Mouse (Mus musculus) limb, embryonic 11.5 days (tissue): ENCODE measurements at regions not wholly inside any gene's neighbourhood (a gene's known extent, or its start where the extent isn't known, plus 50 kb on each side); places are given as distances from the start of the nearest gene placed in this dataset.

Experiments used
- ATAC-seq: fragments of 200-750 bp; cut with Nextera tagmentation; 2 replicates; pipeline ENCODE4 v1.8.0; 2017; ENCODE audit warnings: low read depth; ENCODE audit not compliant: insufficient number of reproducible peaks, low FRiP score, low TSS enrichment
- DNase-seq: peaks from one replicate; pipeline ENCODE4 v3.0.0-alpha.2; 2015; ENCODE audit warnings: low spot score
- H3K27ac ChIP-seq: fragments of 300-500 bp; sonication (generic); replicated peaks from 2 replicates; pipeline ENCODE4 v1.5.1; 2014; ENCODE audit warnings: low read depth, mild to moderate bottlenecking, low read length
- H3K27me3 ChIP-seq: fragments of 300-500 bp; sonication (generic); 2 replicates; pipeline ENCODE4 v1.6.1; 2014; ENCODE audit warnings: mild to moderate bottlenecking, low read length, mixed read lengths; ENCODE audit not compliant: control insufficient read depth, insufficient read depth
- H3K36me3 ChIP-seq: fragments of 300-500 bp; sonication (generic); 2 replicates; pipeline ENCODE4 v1.6.1; 2014; ENCODE audit warnings: mild to moderate bottlenecking, low read length, moderate library complexity, mixed read lengths; ENCODE audit not compliant: control insufficient read depth, insufficient read depth
- H3K4me1 ChIP-seq: fragments of 300-500 bp; sonication (generic); 2 replicates; pipeline ENCODE4 v1.6.1; 2014; ENCODE audit warnings: low read length, mixed read lengths; ENCODE audit not compliant: control insufficient read depth, insufficient read depth
- H3K4me2 ChIP-seq: fragments of 300-500 bp; sonication (generic); 2 replicates; pipeline ENCODE4 v1.6.1; 2014; ENCODE audit warnings: low read depth, mild to moderate bottlenecking, moderate library complexity; ENCODE audit not compliant: severe bottlenecking
- H3K4me3 ChIP-seq: fragments of 300-500 bp; sonication (generic); 2 replicates; pipeline ENCODE4 v1.5.1; 2014; ENCODE audit warnings: low read depth, low read length
- H3K9ac ChIP-seq: fragments of 300-500 bp; sonication (generic); 2 replicates; pipeline ENCODE4 v1.6.1; 2014; ENCODE audit warnings: mild to moderate bottlenecking, low read length
- H3K9me3 ChIP-seq: fragments of 300-500 bp; sonication (generic); 2 replicates; pipeline ENCODE4 v1.6.1; 2016; ENCODE audit warnings: low read length; ENCODE audit not compliant: control insufficient read depth
- WGBS: fragments of 180-500 bp; shearing (Covaris S2); extraction: QIAGEN DNeasy Blood & Tissue Kit; methylation state at CpG from one replicate; pipeline ENCODE4 v1.1.7; 2014; 5-methylcytosine and 5-hydroxymethylcytosine counted together

DNA sequence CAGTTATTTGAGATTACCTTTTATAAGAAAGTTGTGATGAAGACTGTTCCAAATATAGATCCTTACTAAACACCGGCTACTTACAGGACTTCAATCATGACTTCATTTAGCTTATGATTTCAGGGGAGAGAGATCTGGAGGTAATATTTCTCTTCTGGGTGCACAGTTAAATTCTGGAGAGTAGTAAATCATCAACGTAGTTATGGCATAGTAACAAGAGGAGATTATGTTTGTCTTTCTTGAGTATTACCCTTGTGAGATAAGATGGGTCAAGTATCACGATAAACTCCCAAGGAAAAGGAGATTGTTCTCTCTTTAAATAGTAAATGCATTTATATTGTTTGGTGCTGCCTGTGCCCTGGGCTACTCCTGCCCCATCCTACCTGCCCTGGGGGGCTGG is 734.5 kb upstream of the Adgrl2 start:
- Histone ChIP-seq H3K4me1 (no peaks in the 10 kb centered on the region), H3K4me2 (no peak overlapping the region), H3K9me3 (no peaks in the 10 kb centered on the region), H3K4me3 (no peak overlapping the region), H3K9ac (no peak overlapping the region), H3K27ac (no peak overlapping the region), H3K27me3 (no peaks in the 10 kb centered on the region), H3K36me3 (no peaks in the 10 kb centered on the region)
- DNase-seq (no peak), ATAC-seq (no peak)
- 90% methylated on average over 3 of the region's 3 CpGs for WGBS

DNA sequence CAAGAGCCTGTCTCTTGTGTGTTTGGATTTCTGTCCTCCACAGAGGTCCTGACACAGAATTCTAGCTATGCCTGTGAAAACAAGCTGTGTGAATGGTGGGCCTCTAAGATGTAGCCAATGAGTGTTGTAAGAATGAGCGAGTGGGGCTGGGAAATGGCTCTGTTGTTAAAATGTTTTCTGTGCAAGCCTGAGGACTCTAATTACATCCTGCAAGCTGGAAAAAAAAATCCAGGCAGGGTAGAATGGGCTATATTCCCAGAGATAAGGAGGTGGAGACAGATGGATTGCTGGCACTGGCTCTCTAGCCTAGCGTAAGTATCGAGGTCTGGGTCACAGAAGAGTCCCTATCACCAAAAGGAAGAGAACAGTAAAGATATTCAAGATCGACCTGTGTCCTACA is 731.5 kb upstream of the Adgrl2 start:
- Histone ChIP-seq H3K27me3 (no peaks in the 10 kb centered on the region), H3K9me3 (no peaks in the 10 kb centered on the region), H3K27ac (no peak overlapping the region), H3K36me3 (no peaks in the 10 kb centered on the region), H3K4me1 (no peaks in the 10 kb centered on the region), H3K4me3 (no peak overlapping the region), H3K9ac (no peak overlapping the region), H3K4me2 (no peak overlapping the region)
- WGBS = 49% methylated on average over 4 of the region's 4 CpGs
- DNase-seq (no peak), ATAC-seq (no peak)

DNA sequence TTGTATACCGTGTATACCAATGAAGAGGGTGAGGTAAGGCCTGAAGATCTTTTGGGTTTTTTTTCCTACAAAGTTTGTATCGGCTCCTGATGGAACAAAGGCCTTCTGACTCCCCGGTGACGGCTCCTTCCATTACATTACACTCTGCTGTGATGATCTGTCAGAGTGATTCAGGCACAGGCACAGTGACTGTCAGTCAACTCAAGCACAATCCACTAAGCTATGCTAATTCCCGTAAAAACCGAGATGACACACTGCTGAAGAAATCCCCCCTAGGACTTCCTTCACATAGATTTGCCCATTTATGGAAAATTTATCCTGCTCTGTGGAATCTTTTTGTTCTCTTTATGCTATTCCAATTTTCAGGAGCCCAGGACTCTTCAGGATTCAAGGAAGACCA is 730.0 kb upstream of the Adgrl2 start:
- Histone ChIP-seq H3K4me3 (no peak overlapping the region), H3K27ac (no peak overlapping the region), H3K4me1 (no peaks in the 10 kb centered on the region), H3K4me2 (no peak overlapping the region), H3K9ac (no peak overlapping the region), H3K36me3 (no peaks in the 10 kb centered on the region), H3K27me3 (no peaks in the 10 kb centered on the region), H3K9me3 (no peaks in the 10 kb centered on the region)
- DNase-seq (no peak), ATAC-seq (no peak)
- 83% methylated on average over 6 of the region's 6 CpGs for WGBS

DNA sequence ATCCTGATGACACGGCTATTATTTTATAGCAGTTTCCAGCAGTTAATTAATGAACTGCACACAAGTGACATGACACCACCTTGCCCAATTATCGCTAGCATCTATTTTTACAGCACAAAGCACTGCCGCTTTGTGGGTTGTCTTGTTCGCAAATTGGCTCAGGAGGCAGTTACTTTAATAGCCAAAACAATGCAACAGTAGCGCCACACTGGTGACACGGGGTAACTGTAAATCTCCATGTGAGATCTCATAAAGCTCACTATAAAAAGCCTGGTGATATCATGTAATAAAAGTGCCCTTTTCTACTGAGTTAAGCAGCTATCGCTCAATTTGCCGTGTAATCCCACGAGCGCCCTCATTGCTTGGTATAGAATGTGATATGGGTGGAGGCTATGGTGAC is 715.4 kb upstream of the Adgrl2 start:
- WGBS = 64% methylated on average over 10 of the region's 10 CpGs
- no peak overlapping the region for H3K9ac ChIP-seq
- H3K9me3 ChIP-seq = no peaks in the 10 kb centered on the region
- DNase-seq (no peak), ATAC-seq (no peak)
- H3K27me3 ChIP-seq = no peaks in the 10 kb centered on the region
- H3K4me2 ChIP-seq = no peak overlapping the region
- H3K4me3 ChIP-seq = no peak overlapping the region
- no peaks in the 10 kb centered on the region for H3K36me3 ChIP-seq
- H3K4me1 ChIP-seq = no peaks in the 10 kb centered on the region
- no peak overlapping the region for H3K27ac ChIP-seq

DNA sequence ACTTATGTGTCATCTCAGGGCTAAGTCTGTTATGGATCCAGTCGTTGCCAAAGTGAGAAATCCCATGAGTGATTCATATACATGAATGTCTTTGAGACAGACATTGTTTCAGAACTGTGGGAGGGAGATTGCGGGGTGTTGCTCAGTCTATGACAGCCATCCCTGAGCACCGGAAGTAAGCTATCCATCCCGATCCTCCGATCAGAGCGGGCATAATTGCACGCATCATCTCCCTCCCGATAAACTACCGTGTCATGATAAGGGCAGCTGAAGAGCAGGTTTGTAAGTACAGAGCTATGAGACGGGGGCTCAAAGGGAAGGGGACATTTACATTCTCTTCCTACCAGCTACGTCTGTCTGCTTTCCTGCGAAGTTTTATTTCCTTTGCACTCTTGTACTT is 715.0 kb upstream of the Adgrl2 start:
- H3K4me3 ChIP-seq = no peak overlapping the region
- no peak overlapping the region for H3K4me2 ChIP-seq
- no peak overlapping the region for H3K27ac ChIP-seq
- no peaks in the 10 kb centered on the region for H3K27me3 ChIP-seq
- no peaks in the 10 kb centered on the region for H3K9me3 ChIP-seq
- H3K36me3 ChIP-seq = no peaks in the 10 kb centered on the region
- H3K9ac ChIP-seq = no peak overlapping the region
- WGBS = 83% methylated on average over 12 of the region's 12 CpGs
- DNase-seq = no peak
- no peak for ATAC-seq
- H3K4me1 ChIP-seq = no peaks in the 10 kb centered on the region

DNA sequence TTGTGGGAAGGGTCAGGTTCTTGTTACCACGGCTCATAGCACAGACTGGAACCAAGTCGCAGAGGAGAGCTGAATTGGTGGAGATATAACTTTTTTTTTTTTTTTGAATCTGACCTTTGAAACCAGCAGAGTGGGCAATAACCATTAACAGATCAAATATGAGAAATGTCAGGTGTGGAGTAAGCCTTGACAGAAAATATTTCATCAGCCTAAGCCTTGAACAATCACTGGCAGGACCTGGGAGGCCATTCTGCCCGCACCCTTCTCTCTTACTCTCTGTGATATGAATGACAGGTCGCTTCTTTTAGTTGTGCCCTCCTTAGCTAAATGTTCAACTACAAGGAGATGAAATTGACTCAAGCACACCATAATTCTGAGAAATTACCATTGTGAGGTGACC is 714.1 kb upstream of the Adgrl2 start:
- Histone ChIP-seq H3K9ac (no peak overlapping the region), H3K4me2 (no peak overlapping the region), H3K27ac (no peak overlapping the region), H3K4me3 (no peak overlapping the region), H3K9me3 (no peaks in the 10 kb centered on the region), H3K36me3 (no peaks in the 10 kb centered on the region), H3K4me1 (no peaks in the 10 kb centered on the region), H3K27me3 (no peaks in the 10 kb centered on the region)
- ATAC-seq = no peak
- WGBS = 93% methylated on average over 4 of the region's 4 CpGs
- DNase-seq = no peak

DNA sequence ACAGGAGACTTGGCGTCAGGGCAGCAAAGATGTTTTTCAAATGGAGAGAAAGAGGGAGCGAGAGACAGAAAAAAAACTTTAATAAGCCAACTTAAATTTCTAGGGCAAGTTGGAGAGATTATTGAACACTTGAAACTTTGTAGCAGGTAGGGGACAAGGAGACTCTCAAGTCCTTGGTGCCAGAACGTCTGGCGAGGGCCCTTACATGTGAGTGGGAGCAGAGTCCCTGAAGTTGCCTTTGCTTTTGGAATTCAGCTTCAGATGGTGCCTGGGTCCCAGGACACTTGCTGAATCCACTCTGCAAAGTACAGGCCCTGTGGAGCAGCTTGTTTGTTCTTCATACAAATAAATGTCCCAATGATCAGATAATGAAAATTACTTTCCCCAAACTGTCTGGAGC is 693.2 kb upstream of the Adgrl2 start:
- Histone ChIP-seq H3K4me3 (no peak overlapping the region), H3K27ac (no peak overlapping the region), H3K9ac (no peak overlapping the region), H3K9me3 (no peaks in the 10 kb centered on the region), H3K36me3 (no peaks in the 10 kb centered on the region), H3K4me2 (no peak overlapping the region), H3K27me3 (no peaks in the 10 kb centered on the region), H3K4me1 (no peaks in the 10 kb centered on the region)
- DNase-seq (no peak), ATAC-seq (no peak)
- 66% methylated on average over 4 of the region's 4 CpGs for WGBS

DNA sequence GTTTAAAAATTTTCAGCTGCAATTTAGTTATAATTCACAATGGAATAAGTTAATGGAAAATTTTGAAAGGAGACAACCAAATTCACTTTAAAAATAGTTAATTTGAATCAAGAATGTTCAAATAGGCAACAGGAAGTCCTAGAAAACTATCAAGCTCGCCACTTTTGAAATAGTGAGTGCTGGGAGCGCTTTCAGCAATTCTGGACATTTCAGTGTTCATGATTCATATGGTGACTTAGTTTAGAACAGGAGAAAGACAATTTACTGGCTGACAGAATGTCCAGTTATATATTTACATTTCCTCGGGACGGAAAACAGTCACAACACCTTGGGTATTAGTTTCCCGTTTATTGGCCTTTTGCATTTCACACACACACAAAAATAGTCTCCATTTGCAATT is 691.9 kb upstream of the Adgrl2 start:
- Histone ChIP-seq H3K9ac (no peak overlapping the region), H3K4me1 (no peaks in the 10 kb centered on the region), H3K4me3 (no peak overlapping the region), H3K27me3 (no peaks in the 10 kb centered on the region), H3K36me3 (no peaks in the 10 kb centered on the region), H3K9me3 (no peaks in the 10 kb centered on the region), H3K27ac (no peak overlapping the region), H3K4me2 (no peak overlapping the region)
- DNase-seq = no peak
- 68% methylated on average over 5 of the region's 5 CpGs for WGBS
- ATAC-seq = no peak

DNA sequence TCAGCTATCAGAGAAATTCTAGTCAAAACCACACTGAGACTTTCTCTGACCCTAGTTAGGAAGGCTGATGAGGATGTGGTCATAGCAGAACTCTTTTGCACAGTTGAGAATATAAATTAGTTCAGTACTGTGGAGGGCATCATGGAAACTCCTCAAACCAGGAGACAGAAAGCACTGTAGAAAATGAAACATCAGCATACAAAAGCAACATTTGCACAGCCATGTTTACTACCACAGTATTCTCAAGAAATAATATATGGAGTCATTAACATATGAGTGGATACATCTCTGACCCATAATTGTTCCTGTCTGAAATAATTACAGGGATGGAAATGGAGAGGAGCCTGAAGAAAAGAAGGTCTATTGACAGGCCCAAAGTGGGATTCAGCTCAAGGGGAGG is 683.6 kb upstream of the Adgrl2 start:
- H3K27ac ChIP-seq = no peak overlapping the region
- no peaks in the 10 kb centered on the region for H3K4me1 ChIP-seq
- no peaks in the 10 kb centered on the region for H3K36me3 ChIP-seq
- H3K4me3 ChIP-seq = no peak overlapping the region
- DNase-seq (no peak), ATAC-seq (no peak)
- H3K9me3 ChIP-seq = no peaks in the 10 kb centered on the region
- no peak overlapping the region for H3K4me2 ChIP-seq
- H3K9ac ChIP-seq = no peak overlapping the region
- H3K27me3 ChIP-seq = no peaks in the 10 kb centered on the region
